Comparison of ENCODE assay signal across 9 mouse cellular contexts in the genomic region with DNA sequence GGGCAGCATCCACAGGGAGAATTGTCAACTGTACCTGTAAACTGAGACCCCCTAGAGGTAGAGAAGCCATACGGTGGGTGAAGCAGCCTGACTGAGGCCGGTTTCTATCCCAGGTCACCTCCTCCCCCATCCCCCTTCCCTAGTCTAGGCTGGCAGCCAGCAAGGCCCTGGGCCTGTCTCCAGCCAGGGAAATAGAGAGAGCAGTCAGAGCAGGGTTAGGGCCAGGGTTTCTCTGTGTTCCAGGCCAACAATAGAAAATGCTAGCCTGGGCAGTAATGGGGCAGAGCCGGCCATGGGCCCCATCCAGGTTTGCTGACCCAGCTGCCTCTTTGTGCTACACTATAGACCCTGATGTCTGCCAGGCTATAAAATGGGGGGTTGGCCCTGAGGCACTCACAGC. TPM values are rescaled to one million over a fixed set of nuclear protein-coding genes. Genes with fewer than 3 reads are reported as not detected.
DNase-seq lines count a peak whose midpoint lies in the region; ATAC-seq and TF ChIP-seq lines count a peak whose summit lies in the region.
"Had no signal": no experiment of that assay in that cellular context is flagged by ENCODE, and none has a peak within 500 bp of the region (broad histone marks: within the 10 kb centered on the region; RNA-seq: fewer than 3 reads in every experiment).

A gene (plus strand): TSS at position 390 of the 400 bp plus-strand sequence.

- H3K4me2 ChIP-seq in midbrain, postnatal 0 days (ENCODE audit: low read depth, low read length, poor library complexity, severe bottlenecking), result no peak within 1 kb of the TSS
- H3K4me2 ChIP-seq in midbrain, embryonic 16.5 days (ENCODE audit: low read length), result no peak within 1 kb of the TSS

- no peak within 1 kb of the TSS for H3K9ac ChIP-seq in midbrain, postnatal 0 days (replicated peaks; ENCODE audit: low read length, poor library complexity, severe bottlenecking)
- H3K9ac ChIP-seq in midbrain, embryonic 16.5 days (ENCODE audit: low read depth, low read length), result no peak within 1 kb of the TSS

- DNase-seq in midbrain, postnatal 0 days (ENCODE audit: low spot score), result peak; percentile 39
- DNase-seq in cerebellum, adult 8-10 months, result peak; percentile 87
- peak; percentile 59 to 70 for DNase-seq in gastrocnemius, postnatal 36 days
- peak; percentile 80 to 81 for DNase-seq in layer of hippocampus, adult 2 months (ENCODE audit: low spot score in 2 of 2)
- peak; percentile 65 for DNase-seq in right cerebral cortex, postnatal 25 days
- DNase-seq in embryo, embryonic 10.5 days (ENCODE audit: low spot score), result no peak
- no peak for DNase-seq in T-cell, adult 2 months (ENCODE audit: low spot score)

- TF ChIP-seq CTCF in midbrain, postnatal 0 days (IDR thresholded peaks at IDR 0.05), result no peak
- TF ChIP-seq CTCF in layer of hippocampus, adult 2 months (conservative IDR thresholded peaks at IDR 0.05), result no peak

- peak within 1 kb of the TSS; percentile 18; the same call in 1 of the 2 replicates for H3K27ac ChIP-seq in midbrain, postnatal 0 days (ENCODE audit: low read depth, low read length)
- H3K27ac ChIP-seq in midbrain, embryonic 16.5 days (ENCODE audit: low read length), result no peak within 1 kb of the TSS; the same call in 1 of the 2 replicates
- peak within 1 kb of the TSS; percentile 76 for H3K27ac ChIP-seq in layer of hippocampus, adult 2 months

- H3K9me3 ChIP-seq in midbrain, postnatal 0 days (ENCODE audit: low read length), result no peaks in the 10 kb centered on the region
- H3K9me3 ChIP-seq in midbrain, embryonic 16.5 days (replicated peaks; ENCODE audit: control insufficient read depth, low read length, poor library complexity, severe bottlenecking), result no peaks in the 10 kb centered on the region

- 52% methylated on average over 3 of the region's 3 CpGs for WGBS in midbrain, postnatal 0 days
- WGBS in midbrain, embryonic 16.5 days, result 44% methylated on average over 3 of the region's 3 CpGs

- no peaks in the 10 kb centered on the region for H3K36me3 ChIP-seq in midbrain, postnatal 0 days (ENCODE audit: insufficient read depth, low read length)
- H3K36me3 ChIP-seq in midbrain, embryonic 16.5 days (ENCODE audit: control insufficient read depth, insufficient read depth, low read length), result no peaks in the 10 kb centered on the region

- no peak within 1 kb of the TSS for H3K4me3 ChIP-seq in midbrain, postnatal 0 days (ENCODE audit: low read depth, low read length)
- no peak within 1 kb of the TSS for H3K4me3 ChIP-seq in midbrain, embryonic 16.5 days (ENCODE audit: low read depth, low read length)
- no peak within 1 kb of the TSS for H3K4me3 ChIP-seq in layer of hippocampus, adult 2 months
- H3K4me3 ChIP-seq: myocyte had no signal

- H3K4me1 ChIP-seq in midbrain, postnatal 0 days (ENCODE audit: insufficient read depth, low read length), result no peaks in the 10 kb centered on the region
- peaks cover 4% of the 10 kb centered on the region; the same call in 1 of the 2 replicates for H3K4me1 ChIP-seq in midbrain, embryonic 16.5 days (ENCODE audit: control insufficient read depth, insufficient read depth, low read length)

- no peak for ATAC-seq in midbrain, postnatal 0 days (ENCODE audit: low FRiP score)
- no peak for ATAC-seq in midbrain, embryonic 16.5 days

- H3K27me3 ChIP-seq in midbrain, postnatal 0 days (ENCODE audit: insufficient read depth, low read length), result no peaks in the 10 kb centered on the region
- no peaks in the 10 kb centered on the region for H3K27me3 ChIP-seq in midbrain, embryonic 16.5 days (ENCODE audit: control insufficient read depth, insufficient read depth, low read depth, low read length)

- intact Hi-C loops in gastrocnemius, postnatal 36 days (cut with DNase I), result loop anchor here (10.0 kb wide), 1 partner anchor 829 kb away; a partner anchor contains a TSS

RNA-seq across cellular contexts. Expression of the gene that starts here (rescaled TPM):
- 7.2 and 11.5 TPM in 2 replicates for total RNA-seq in midbrain, postnatal 0 days (2014; rRNA removed)
- polyA plus RNA-seq in midbrain, postnatal 0 days (2015; fragmentation: Nextera tagmentation; extraction: Ambion mirVana), result 13.1 and 13.2 TPM in 2 replicates
- polyA plus RNA-seq in midbrain, embryonic 16.5 days (2015; fragmentation: Nextera tagmentation; extraction: Ambion mirVana), result 5.1 and 5.8 TPM in 2 replicates
- total RNA-seq in gastrocnemius, postnatal 36 days (2021), result 1 to 10 TPM; 2.4 to 4.1 TPM
- 1 to 10 TPM; 6.4 to 7.8 TPM for total RNA-seq in layer of hippocampus, adult 2 months (2021)

Comparison
In these comparisons a context has a peak if more than half of its experiments do, and no peak if none do; other contexts are left out.
1. DNase-seq: peak in midbrain, postnatal 0 days (single experiment), cerebellum, adult 8-10 months (single experiment), gastrocnemius, postnatal 36 days (2 of 2), layer of hippocampus, adult 2 months (2 of 2) and right cerebral cortex, postnatal 25 days (single experiment); none in embryo, embryonic 10.5 days (single experiment) and T-cell, adult 2 months (single experiment).